Mouse (Mus musculus): ENCODE data around the gene Rpn1. TPM values are rescaled to one million over a fixed set of nuclear protein-coding genes. Genes with fewer than 3 reads are reported as not detected.

The Rpn1 gene
- polyA plus RNA-seq, 1 experiment: 128 TPM

- Histone ChIP-seq H3K27me3 (ENCODE audit: control insufficient read depth, insufficient read depth, insufficient read length) (no peaks in the 10 kb centered on the region), H3K36me3 (ENCODE audit: control insufficient read depth, insufficient read depth) (no peaks in the 10 kb centered on the region), H3ac (ENCODE audit: control insufficient read depth, insufficient read length) (no peak overlapping the region), H3K79me2 (ENCODE audit: control insufficient read depth, insufficient read depth) (no peaks in the 10 kb centered on the region), H3K4me2 (ENCODE audit: low read depth) (no peak overlapping the region), H3K4me3 (no peak overlapping the region)
- TF ChIP-seq POLR2A (IDR thresholded peaks at IDR 0.05; ENCODE audit: insufficient read length, low read depth): no peak
These were observed 15.5 kb upstream of the Rpn1 start for GRCm38 (mm10) chr6:88068739-88069138.

GRCm38 (mm10) chr6:88070468-88070867 lies 13.8 kb upstream of the Rpn1 start:
- H3K27me3 ChIP-seq (ENCODE audit: control insufficient read depth, insufficient read depth, insufficient read length): no peaks in the 10 kb centered on the region
- TF ChIP-seq CEBPB (IDR thresholded peaks at IDR 0.05; ENCODE audit: insufficient read depth, poor library complexity, severe bottlenecking) (no peak), E2F4 (IDR thresholded peaks at IDR 0.05; ENCODE audit: insufficient read depth) (no peak), MAX (IDR thresholded peaks at IDR 0.05; ENCODE audit: low read depth) (no peak), TCF3 (IDR thresholded peaks at IDR 0.05; ENCODE audit: insufficient read length, low read depth) (no peak), POLR2A (IDR thresholded peaks at IDR 0.05; ENCODE audit: insufficient read length, low read depth) (no peak), SRF (IDR thresholded peaks at IDR 0.05; ENCODE audit: control insufficient read depth, insufficient read length, low read depth) (no peak), TCF12 (IDR thresholded peaks at IDR 0.05; ENCODE audit: insufficient read depth, poor library complexity, severe bottlenecking) (no peak), REST (IDR thresholded peaks at IDR 0.05; ENCODE audit: insufficient read depth, insufficient read length) (no peak), USF1 (IDR thresholded peaks at IDR 0.05; ENCODE audit: low read depth) (no peak), MYOD1 (IDR thresholded peaks at IDR 0.05; ENCODE audit: control insufficient read depth in 1 of 3, insufficient read length in 2 of 3, low read depth in 2 of 3) (no peak), MYOG (IDR thresholded peaks at IDR 0.05; ENCODE audit: control insufficient read depth in 1 of 3, insufficient read depth in 1 of 3, insufficient read length in 2 of 3, low read depth in 2 of 3) (no peak), POLR2AphosphoS2 (IDR thresholded peaks at IDR 0.05; ENCODE audit: insufficient read length, low read depth) (no peak)
- no peak overlapping the region for H3K4me3 ChIP-seq
- no peak overlapping the region for H3K4me2 ChIP-seq (ENCODE audit: low read depth)
- no peaks in the 10 kb centered on the region for H3K36me3 ChIP-seq (ENCODE audit: control insufficient read depth, insufficient read depth)
- no peaks in the 10 kb centered on the region for H3K79me2 ChIP-seq (ENCODE audit: control insufficient read depth, insufficient read depth)
- H3ac ChIP-seq (ENCODE audit: control insufficient read depth, insufficient read length): no peak overlapping the region

- no peak overlapping the region for H3ac ChIP-seq (ENCODE audit: control insufficient read depth, insufficient read length)
- H3K27me3 ChIP-seq (ENCODE audit: control insufficient read depth, insufficient read depth, insufficient read length): no peaks in the 10 kb centered on the region
- no peaks in the 10 kb centered on the region for H3K36me3 ChIP-seq (ENCODE audit: control insufficient read depth, insufficient read depth)
- no peaks in the 10 kb centered on the region for H3K79me2 ChIP-seq (ENCODE audit: control insufficient read depth, insufficient read depth)
- no peak overlapping the region for H3K4me2 ChIP-seq (ENCODE audit: low read depth)
- no peak for TF ChIP-seq REST (IDR thresholded peaks at IDR 0.05; ENCODE audit: insufficient read depth, insufficient read length)
- TF ChIP-seq MYOG (IDR thresholded peaks at IDR 0.05; ENCODE audit: control insufficient read depth in 1 of 3, insufficient read depth in 1 of 3, insufficient read length in 2 of 3, low read depth in 2 of 3): no peak
- TF ChIP-seq MYOD1 (IDR thresholded peaks at IDR 0.05; ENCODE audit: control insufficient read depth in 1 of 3, insufficient read length in 2 of 3, low read depth in 2 of 3): no peak
- no peak for TF ChIP-seq USF1 (IDR thresholded peaks at IDR 0.05; ENCODE audit: low read depth)
- TF ChIP-seq MAX (IDR thresholded peaks at IDR 0.05; ENCODE audit: low read depth): no peak
- TF ChIP-seq CEBPB (IDR thresholded peaks at IDR 0.05; ENCODE audit: insufficient read depth, poor library complexity, severe bottlenecking): no peak
- no peak for TF ChIP-seq TCF3 (IDR thresholded peaks at IDR 0.05; ENCODE audit: insufficient read length, low read depth)
- no peak for TF ChIP-seq POLR2A (IDR thresholded peaks at IDR 0.05; ENCODE audit: insufficient read length, low read depth)
- no peak for TF ChIP-seq E2F4 (IDR thresholded peaks at IDR 0.05; ENCODE audit: insufficient read depth)
- TF ChIP-seq TCF12 (IDR thresholded peaks at IDR 0.05; ENCODE audit: insufficient read depth, poor library complexity, severe bottlenecking): no peak
- no peak overlapping the region for H3K4me3 ChIP-seq
These were observed 13.1 kb upstream of the Rpn1 start for GRCm38 (mm10) chr6:88071216-88071615.

GRCm38 (mm10) chr6:88074752-88075554 lies 9.3 kb upstream of the Rpn1 start:
- peak overlapping the region; percentile 85 for H3K4me2 ChIP-seq (ENCODE audit: low read depth)
- no peak overlapping the region for H3ac ChIP-seq (ENCODE audit: control insufficient read depth, insufficient read length)
- H3K4me3 ChIP-seq: peak overlapping the region; percentile 21
- TF ChIP-seq MYOG (IDR thresholded peaks at IDR 0.05; ENCODE audit: control insufficient read depth in 1 of 3, insufficient read depth in 1 of 3, insufficient read length in 2 of 3, low read depth in 2 of 3) (peak in 1 of 3 experiments; percentile 12), MAX (IDR thresholded peaks at IDR 0.05; ENCODE audit: low read depth) (no peak), POLR2AphosphoS2 (IDR thresholded peaks at IDR 0.05; ENCODE audit: insufficient read length, low read depth) (peak; percentile 58), SRF (IDR thresholded peaks at IDR 0.05; ENCODE audit: control insufficient read depth, insufficient read length, low read depth) (peak; percentile 4), POLR2A (IDR thresholded peaks at IDR 0.05; ENCODE audit: insufficient read length, low read depth) (peak; percentile 68)
- no peaks in the 10 kb centered on the region for H3K79me2 ChIP-seq (ENCODE audit: control insufficient read depth, insufficient read depth)
- no peaks in the 10 kb centered on the region for H3K36me3 ChIP-seq (ENCODE audit: control insufficient read depth, insufficient read depth)
- no peaks in the 10 kb centered on the region for H3K27me3 ChIP-seq (ENCODE audit: control insufficient read depth, insufficient read depth, insufficient read length)

- Histone ChIP-seq H3ac (ENCODE audit: control insufficient read depth, insufficient read length) (no peak overlapping the region), H3K4me3 (peak overlapping the region; percentile 21), H3K79me2 (ENCODE audit: control insufficient read depth, insufficient read depth) (no peaks in the 10 kb centered on the region), H3K36me3 (ENCODE audit: control insufficient read depth, insufficient read depth) (no peaks in the 10 kb centered on the region), H3K27me3 (ENCODE audit: control insufficient read depth, insufficient read depth, insufficient read length) (no peaks in the 10 kb centered on the region), H3K4me2 (ENCODE audit: low read depth) (peak overlapping the region; percentile 85)
- TF ChIP-seq MYOD1 (IDR thresholded peaks at IDR 0.05; ENCODE audit: control insufficient read depth in 1 of 3, insufficient read length in 2 of 3, low read depth in 2 of 3) (no peak), POLR2AphosphoS2 (IDR thresholded peaks at IDR 0.05; ENCODE audit: insufficient read length, low read depth) (no peak), TCF3 (IDR thresholded peaks at IDR 0.05; ENCODE audit: insufficient read length, low read depth) (no peak), MYOG (IDR thresholded peaks at IDR 0.05; ENCODE audit: control insufficient read depth in 1 of 3, insufficient read depth in 1 of 3, insufficient read length in 2 of 3, low read depth in 2 of 3) (no peak), REST (IDR thresholded peaks at IDR 0.05; ENCODE audit: insufficient read depth, insufficient read length) (no peak), USF1 (IDR thresholded peaks at IDR 0.05; ENCODE audit: low read depth) (no peak), SRF (IDR thresholded peaks at IDR 0.05; ENCODE audit: control insufficient read depth, insufficient read length, low read depth) (no peak), E2F4 (IDR thresholded peaks at IDR 0.05; ENCODE audit: insufficient read depth) (no peak), POLR2A (IDR thresholded peaks at IDR 0.05; ENCODE audit: insufficient read length, low read depth) (no peak), MAX (IDR thresholded peaks at IDR 0.05; ENCODE audit: low read depth) (no peak), TCF12 (IDR thresholded peaks at IDR 0.05; ENCODE audit: insufficient read depth, poor library complexity, severe bottlenecking) (no peak), CEBPB (IDR thresholded peaks at IDR 0.05; ENCODE audit: insufficient read depth, poor library complexity, severe bottlenecking) (no peak)
These were observed 8.2 kb upstream of the Rpn1 start for GRCm38 (mm10) chr6:88075960-88076517.

All from myocyte (in vitro differentiated cells).